Mouse (Mus musculus): Measurements from ENCODE around the gene Fer1l5. TPM values are rescaled to one million over a fixed set of nuclear protein-coding genes. Genes with fewer than 3 reads are reported as not detected.

Gene Fer1l5
- polyA plus RNA-seq (2015; fragmentation: Nextera tagmentation; extraction: Ambion mirVana), result 2.6 TPM in 2 replicates

DNA sequence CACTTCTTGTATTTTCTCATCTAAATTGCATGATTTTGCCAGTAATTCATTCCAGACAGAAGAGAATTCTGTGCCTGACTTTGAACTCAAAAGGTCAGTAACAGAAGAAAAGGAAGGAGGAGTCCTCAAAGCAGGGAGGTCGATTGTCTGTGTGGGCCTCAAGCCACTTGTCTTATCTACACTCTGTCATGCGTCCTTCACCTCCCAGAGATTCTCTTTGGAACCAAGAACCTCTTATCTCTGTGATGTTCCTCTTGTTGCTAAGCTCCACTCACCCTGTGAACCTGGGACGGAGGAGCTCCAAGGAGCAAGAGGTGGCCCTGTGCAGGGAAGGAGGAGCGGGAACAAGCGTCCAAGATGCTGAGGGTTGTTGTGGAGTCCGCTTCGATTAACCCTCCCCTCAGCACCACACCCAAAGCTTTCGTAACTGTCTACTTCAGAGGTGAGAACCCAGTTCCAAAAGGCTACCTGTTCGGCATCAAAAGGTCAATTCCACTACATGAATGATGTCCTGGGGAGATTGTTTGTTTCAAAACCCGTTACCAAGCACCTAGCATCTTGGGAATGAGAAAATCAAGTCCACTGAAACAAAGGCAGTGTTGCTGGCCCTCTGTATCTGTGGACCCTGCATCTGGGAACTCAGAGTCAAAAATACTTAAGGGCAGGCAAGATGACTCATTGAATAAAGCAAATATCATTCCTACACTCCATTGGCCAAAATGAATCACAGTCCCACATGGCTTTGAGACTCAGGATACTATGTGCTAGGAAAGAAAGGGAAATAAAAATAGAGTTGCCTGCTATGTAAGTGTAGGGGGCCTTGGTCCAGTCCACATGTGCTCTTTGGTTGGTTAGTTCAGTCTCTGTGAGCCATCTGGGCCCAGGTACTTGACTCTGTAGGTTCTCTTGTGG is at the start of gene Fer1l5:
TSS of gene Fer1l5 (plus strand) at position 358 of the 912 bp plus-strand sequence.
- H3K4me2 ChIP-seq, result no peak within 1 kb of the TSS
- ATAC-seq (replicated peaks), result no peak
- H3K4me3 ChIP-seq, result no peak within 1 kb of the TSS
- H3K27me3 ChIP-seq (replicated peaks), result no peaks in the 10 kb centered on the region
- H3K9me3 ChIP-seq, result no peaks in the 10 kb centered on the region
- no peak within 1 kb of the TSS for H3K9ac ChIP-seq
- H3K4me1 ChIP-seq, result peaks cover 12% of the 10 kb centered on the region
- WGBS, result 82% methylated on average over 10 of the region's 10 CpGs
- no peak within 1 kb of the TSS for H3K27ac ChIP-seq
- H3K36me3 ChIP-seq (replicated peaks), result no peaks in the 10 kb centered on the region

DNA sequence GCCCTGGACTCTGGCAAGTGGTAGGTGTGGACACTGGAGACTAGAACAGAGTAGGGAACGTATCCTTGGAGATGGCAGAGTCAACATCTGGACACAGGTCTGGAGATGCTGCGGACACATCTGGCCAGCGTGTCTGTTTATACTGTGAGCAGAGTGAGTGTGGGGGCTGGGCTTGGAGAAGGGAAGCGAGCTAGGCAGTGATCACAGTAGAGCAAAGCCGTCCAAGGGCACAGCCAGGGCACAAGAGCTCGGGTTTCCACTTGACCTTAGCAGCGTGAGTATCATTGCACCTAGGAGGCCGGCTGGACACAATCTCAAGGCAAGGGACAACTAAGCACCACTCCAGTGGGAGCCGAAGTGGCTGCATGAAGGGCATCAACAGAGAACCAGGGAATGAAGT is 49.0 kb upstream of the Fer1l5 start:
- Histone ChIP-seq H3K4me2 (no peak overlapping the region), H3K4me3 (no peak overlapping the region), H3K4me1 (no peaks in the 10 kb centered on the region), H3K9ac (no peak overlapping the region), H3K36me3 (replicated peaks) (no peaks in the 10 kb centered on the region), H3K27me3 (replicated peaks) (no peaks in the 10 kb centered on the region), H3K27ac (no peak overlapping the region), H3K9me3 (no peaks in the 10 kb centered on the region)
- WGBS, result 78% methylated on average over 9 of the region's 9 CpGs
- no peak for ATAC-seq (replicated peaks)

- 61% methylated on average over 8 of the region's 8 CpGs for WGBS
- H3K27ac ChIP-seq, result no peak overlapping the region
Measured at GRCm38 (mm10) chr1:36323746-36324448, 48.2 kb upstream of the Fer1l5 start.

DNA sequence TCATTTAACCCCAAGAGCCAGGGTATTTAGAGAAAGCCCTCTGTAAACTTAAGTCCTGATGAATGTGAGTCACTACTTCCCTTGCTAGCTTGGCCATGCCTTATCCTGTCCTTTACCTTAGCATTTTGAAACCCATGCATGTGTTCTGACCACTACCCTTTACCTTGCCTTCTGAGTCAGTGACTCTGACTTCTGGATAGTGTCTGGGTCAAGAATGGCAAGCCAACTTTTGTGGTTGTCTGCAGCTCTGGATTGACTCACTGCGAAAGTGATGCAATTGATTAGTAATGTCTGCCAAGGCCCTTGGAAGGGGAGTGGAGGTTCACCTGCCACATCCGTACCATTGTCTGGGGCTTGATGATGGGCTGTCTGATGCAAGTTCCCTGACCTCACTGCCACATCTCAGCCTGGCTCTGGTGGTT is 46.2 kb upstream of the Fer1l5 start:
- H3K4me2 ChIP-seq, result no peak overlapping the region
- WGBS, result 91% methylated on average over 2 of the region's 2 CpGs
- ATAC-seq (replicated peaks), result no peak
- no peak overlapping the region for H3K9ac ChIP-seq
- H3K27ac ChIP-seq, result no peak overlapping the region
- no peaks in the 10 kb centered on the region for H3K9me3 ChIP-seq
- H3K36me3 ChIP-seq (replicated peaks), result peaks cover 10% of the 10 kb centered on the region; the same call in 1 of the 2 replicates
- H3K4me1 ChIP-seq, result no peaks in the 10 kb centered on the region
- H3K4me3 ChIP-seq, result no peak overlapping the region
- H3K27me3 ChIP-seq (replicated peaks), result no peaks in the 10 kb centered on the region

More at GRCm38 (mm10) chr1:36323746-36324448, 48.2 kb upstream of the Fer1l5 start:
- Histone ChIP-seq H3K27me3 (replicated peaks) (no peaks in the 10 kb centered on the region), H3K4me1 (no peaks in the 10 kb centered on the region), H3K4me3 (no peak overlapping the region), H3K9me3 (no peaks in the 10 kb centered on the region), H3K9ac (no peak overlapping the region), H3K4me2 (no peak overlapping the region), H3K36me3 (replicated peaks) (no peaks in the 10 kb centered on the region)
- ATAC-seq (replicated peaks), result peak; percentile 35; the same call in 1 of the 2 replicates

DNA sequence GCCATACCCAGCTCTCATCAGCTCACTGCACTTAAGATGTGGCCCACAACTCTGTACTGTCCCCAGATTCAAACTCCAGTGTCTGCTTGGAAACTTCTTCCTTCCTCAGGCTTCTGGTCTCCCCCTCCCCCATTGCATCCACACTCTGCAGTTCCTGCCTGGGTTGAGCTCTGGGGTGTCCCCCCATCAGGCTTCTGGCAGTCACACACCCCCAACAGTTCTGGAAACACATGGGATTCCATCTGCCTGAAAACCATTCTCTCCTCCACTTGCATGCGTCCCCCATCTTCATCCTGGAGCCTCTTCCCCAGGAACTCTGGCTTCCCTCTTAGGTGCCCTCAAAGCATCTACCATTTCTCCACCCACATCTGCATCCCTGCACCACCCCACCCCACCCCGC is 45.3 kb upstream of the Fer1l5 start:
- Histone ChIP-seq H3K9me3 (no peaks in the 10 kb centered on the region), H3K27ac (no peak overlapping the region), H3K27me3 (replicated peaks) (no peaks in the 10 kb centered on the region), H3K4me3 (no peak overlapping the region), H3K36me3 (replicated peaks) (peaks cover 10% of the 10 kb centered on the region; the same call in 1 of the 2 replicates), H3K4me2 (no peak overlapping the region), H3K9ac (no peak overlapping the region), H3K4me1 (no peaks in the 10 kb centered on the region)
- ATAC-seq (replicated peaks), result no peak
- WGBS, result 90% methylated on average over 2 of the region's 2 CpGs

DNA sequence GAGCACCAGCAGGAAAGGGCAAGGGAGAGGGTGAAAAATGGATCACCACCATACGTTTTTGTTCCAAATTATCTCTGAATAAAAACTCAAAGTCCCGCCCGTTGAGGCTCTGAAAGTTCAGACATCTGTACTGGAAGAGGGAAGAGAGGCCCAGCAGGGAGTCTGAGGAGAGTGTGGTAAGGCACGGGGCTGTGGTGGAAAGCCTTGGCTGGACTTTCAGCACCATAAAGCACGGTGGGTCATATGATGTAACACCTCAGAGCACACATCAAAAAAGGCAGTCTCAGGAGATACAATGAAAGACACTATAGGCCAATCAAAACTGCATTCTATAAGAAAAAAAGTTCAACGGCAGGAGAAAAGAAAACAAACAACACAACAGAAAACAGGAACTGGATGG is 40.3 kb upstream of the Fer1l5 start:
- ATAC-seq (replicated peaks), result no peak

DNA sequence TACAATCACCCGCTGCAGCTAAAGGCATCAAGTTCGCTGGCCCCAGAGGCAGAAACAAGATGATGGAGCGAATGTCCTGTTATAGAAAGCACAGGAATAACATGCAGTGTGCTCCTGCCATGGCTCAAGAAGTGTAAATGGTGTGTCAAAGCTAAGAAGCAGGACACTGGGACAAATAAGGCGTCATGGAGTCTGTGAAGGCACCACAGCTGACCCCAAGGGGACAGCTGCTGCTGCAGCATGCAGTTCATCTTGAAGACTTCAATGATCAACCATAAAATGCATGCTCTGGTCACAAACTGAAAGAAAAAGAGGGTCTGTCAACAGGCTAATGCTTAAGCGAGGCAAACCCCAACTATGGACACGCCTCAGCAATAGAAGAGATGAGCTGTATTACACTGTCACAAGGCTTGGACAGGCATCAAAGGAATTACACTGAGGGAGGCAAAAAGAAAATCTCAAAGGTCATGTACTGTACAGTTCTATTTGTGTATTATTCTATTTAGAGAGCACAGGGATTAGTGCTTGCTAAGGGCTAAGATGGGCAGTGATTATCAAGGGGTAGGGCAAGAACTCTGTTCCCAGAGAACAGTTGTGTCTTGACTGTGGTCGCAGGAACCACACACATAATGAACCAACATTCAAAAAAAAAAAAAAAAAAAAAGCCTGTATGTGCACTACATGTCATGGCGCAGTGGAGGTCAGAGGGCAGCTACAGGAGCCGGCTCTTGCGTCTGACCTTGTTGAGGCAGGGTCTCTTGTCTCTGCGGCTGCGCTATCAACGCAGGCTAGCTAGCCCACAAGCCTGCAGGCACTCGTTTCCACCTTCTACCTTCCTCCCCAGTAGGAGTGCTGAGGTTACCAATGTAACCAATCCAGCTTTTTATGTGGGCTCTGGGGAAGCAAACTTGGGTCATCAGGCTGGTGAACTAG is 38.9 kb upstream of the Fer1l5 start:
- no peak overlapping the region for H3K9ac ChIP-seq
- no peaks in the 10 kb centered on the region for H3K4me1 ChIP-seq
- H3K27me3 ChIP-seq (replicated peaks), result no peaks in the 10 kb centered on the region
- no peak for ATAC-seq (replicated peaks)
- no peak overlapping the region for H3K4me2 ChIP-seq
- H3K9me3 ChIP-seq, result no peaks in the 10 kb centered on the region
- WGBS, result 87% methylated on average over 14 of the region's 14 CpGs
- H3K36me3 ChIP-seq (replicated peaks), result peaks cover 35% of the 10 kb centered on the region
- H3K27ac ChIP-seq, result no peak overlapping the region
- H3K4me3 ChIP-seq, result no peak overlapping the region

More for the DNA sequence above, 40.3 kb upstream of the Fer1l5 start:
- Histone ChIP-seq H3K27me3 (replicated peaks) (no peaks in the 10 kb centered on the region), H3K36me3 (replicated peaks) (peaks cover 21% of the 10 kb centered on the region; the same call in 1 of the 2 replicates), H3K27ac (no peak overlapping the region), H3K9me3 (no peaks in the 10 kb centered on the region), H3K9ac (no peak overlapping the region), H3K4me3 (no peak overlapping the region), H3K4me1 (no peaks in the 10 kb centered on the region), H3K4me2 (no peak overlapping the region)
- WGBS, result 81% methylated on average over 6 of the region's 6 CpGs

DNA sequence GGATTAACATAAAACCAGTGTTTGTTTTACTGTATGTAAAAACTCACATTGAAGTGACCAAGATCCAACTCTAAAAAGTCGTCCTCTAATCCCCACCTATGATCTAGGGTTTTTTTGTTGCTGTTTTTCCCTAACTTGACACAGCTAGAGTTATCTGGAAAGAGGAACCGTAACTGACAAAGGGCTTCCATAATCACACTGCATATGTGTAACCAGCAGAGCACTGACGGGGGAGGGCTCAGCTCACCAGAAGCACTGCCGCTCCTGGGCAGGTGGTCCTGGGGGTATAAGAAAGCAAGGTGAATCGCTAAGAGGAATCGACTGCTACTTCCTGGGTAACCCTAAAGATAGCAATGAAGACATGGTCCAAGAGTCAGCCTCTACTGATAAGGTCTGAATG is 29.5 kb upstream of the Fer1l5 start:
- ATAC-seq (replicated peaks), result no peak
- Histone ChIP-seq H3K9ac (no peak overlapping the region), H3K36me3 (replicated peaks) (peaks cover 82% of the 10 kb centered on the region), H3K4me2 (no peak overlapping the region), H3K4me1 (no peaks in the 10 kb centered on the region), H3K9me3 (no peaks in the 10 kb centered on the region), H3K27ac (no peak overlapping the region), H3K4me3 (no peak overlapping the region), H3K27me3 (replicated peaks) (no peaks in the 10 kb centered on the region)
- 92% methylated on average over 6 of the region's 6 CpGs for WGBS

DNA sequence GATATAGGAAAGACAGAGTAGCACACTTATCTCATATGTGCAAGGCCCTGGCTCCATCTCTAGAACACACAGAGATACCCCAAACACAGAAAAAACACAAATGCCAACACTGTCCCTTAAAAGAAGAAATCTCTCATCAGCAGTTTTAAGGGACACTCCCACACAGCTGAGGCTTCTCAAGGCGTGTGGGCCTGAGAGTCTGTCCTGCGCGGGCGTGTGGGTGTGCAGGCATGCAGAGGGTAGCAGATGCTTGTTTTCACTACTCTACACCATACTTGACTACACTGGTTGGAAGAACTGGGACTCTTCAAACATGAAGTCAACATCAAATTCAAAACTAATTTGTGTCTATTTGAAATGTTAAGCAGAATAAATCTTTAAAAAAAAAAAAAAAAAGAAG is 19.7 kb upstream of the Fer1l5 start:
- no peak for ATAC-seq (replicated peaks)
- Histone ChIP-seq H3K4me1 (no peaks in the 10 kb centered on the region), H3K27me3 (replicated peaks) (no peaks in the 10 kb centered on the region), H3K9ac (no peak overlapping the region), H3K4me3 (no peak overlapping the region), H3K27ac (no peak overlapping the region), H3K9me3 (no peaks in the 10 kb centered on the region), H3K4me2 (no peak overlapping the region), H3K36me3 (replicated peaks) (peaks cover 73% of the 10 kb centered on the region)
- WGBS, result 98% methylated on average over 4 of the region's 4 CpGs

GRCm38 (mm10) chr1:36356955-36357695 is 15.0 kb upstream of the Fer1l5 start:
- Histone ChIP-seq H3K36me3 (replicated peaks) (peaks cover 42% of the 10 kb centered on the region), H3K9ac (no peak overlapping the region), H3K27ac (no peak overlapping the region), H3K4me2 (no peak overlapping the region), H3K4me1 (no peaks in the 10 kb centered on the region), H3K27me3 (replicated peaks) (no peaks in the 10 kb centered on the region), H3K4me3 (no peak overlapping the region), H3K9me3 (no peaks in the 10 kb centered on the region)
- 92% methylated on average over 5 of the region's 5 CpGs for WGBS
- no peak for ATAC-seq (replicated peaks)

DNA sequence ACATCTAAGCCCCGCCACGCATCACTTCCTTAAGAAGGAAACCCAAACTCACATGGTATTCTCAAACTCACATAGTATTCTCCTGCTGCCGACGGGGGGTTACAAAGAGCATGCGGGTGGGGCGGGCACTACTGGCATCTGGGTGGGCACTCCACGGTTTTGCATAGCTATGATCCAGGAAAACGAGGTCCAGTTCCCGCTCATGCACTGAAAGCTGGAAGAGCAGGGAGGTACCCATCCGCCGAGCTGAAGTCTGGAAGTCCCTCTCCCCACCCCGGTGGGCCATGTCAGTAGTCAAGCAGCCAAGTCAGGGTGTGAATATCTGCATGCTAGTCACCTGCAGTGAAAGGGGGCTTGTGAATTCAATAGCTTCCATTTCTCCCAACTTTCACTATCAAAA is 4.4 kb upstream of the Fer1l5 start:
- Histone ChIP-seq H3K9me3 (no peaks in the 10 kb centered on the region), H3K9ac (0 out of 2 replicates have a peak overlapping the region, but pooled peaks have one; percentile 9), H3K36me3 (replicated peaks) (0 out of 2 replicates have a peak, but pooled peaks cover 3% of the 10 kb centered on the region), H3K4me2 (peak overlapping the region; percentile 54), H3K4me1 (peaks cover 17% of the 10 kb centered on the region), H3K27me3 (replicated peaks) (no peaks in the 10 kb centered on the region), H3K27ac (no peak overlapping the region), H3K4me3 (peak overlapping the region; percentile 70)
- WGBS, result 50% methylated on average over 12 of the region's 12 CpGs
- no peak for ATAC-seq (replicated peaks)
